Comparison of ENCODE assay signal across 15 mouse cellular contexts in the genomic region with DNA sequence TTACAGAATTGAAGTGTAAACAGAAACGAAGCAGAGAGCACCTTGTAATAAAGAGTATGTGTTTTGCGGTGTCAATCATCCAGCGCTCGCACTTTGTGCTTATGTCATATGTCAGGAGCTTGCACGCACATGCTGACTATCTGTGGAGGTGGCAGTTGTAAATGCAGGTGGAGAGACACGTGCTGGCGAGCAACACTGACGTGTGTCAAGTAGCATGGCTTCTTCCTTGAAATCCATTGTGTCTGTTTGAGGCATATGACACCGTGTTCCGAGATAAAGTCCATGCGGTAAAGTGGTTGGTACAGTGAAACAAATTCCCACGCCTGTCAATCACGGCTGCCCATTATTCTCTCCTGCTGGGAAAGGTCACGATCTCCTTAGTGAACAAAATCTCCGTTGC. TPM values are rescaled to one million over a fixed set of nuclear protein-coding genes. Genes with fewer than 3 reads are reported as not detected.
"Had no signal": no experiment of that assay in that cellular context is flagged by ENCODE, and none has a peak within 500 bp of the region (broad histone marks: within the 10 kb centered on the region; RNA-seq: fewer than 3 reads in every experiment).

No protein-coding gene starts in this region.

- H3K9me3 ChIP-seq: limb, embryonic 13.5 days; midbrain, embryonic 12.5 days; neural tube, embryonic 13.5 days had no signal

- H3K4me2 ChIP-seq: limb, embryonic 13.5 days; midbrain, embryonic 12.5 days; neural tube, embryonic 13.5 days had no signal

- H3K4me3 ChIP-seq: limb, embryonic 13.5 days; midbrain, embryonic 12.5 days; neural tube, embryonic 13.5 days had no signal

- H3K9ac ChIP-seq: limb, embryonic 13.5 days; liver, embryonic 14.5 days; midbrain, embryonic 12.5 days; neural tube, embryonic 13.5 days had no signal

- DNase-seq: kidney, adult 11 months; kidney, adult 9 months; kidney, postnatal 36 days; layer of hippocampus, adult 9-11 months; left cerebral cortex, postnatal 4 days; lung, adult 18-20 months; right cerebral cortex, adult 18-20 months; right cerebral cortex, postnatal 25 days; thymus, postnatal 4 days had no signal

- H3K4me1 ChIP-seq: limb, embryonic 13.5 days; midbrain, embryonic 12.5 days; neural tube, embryonic 13.5 days had no signal

- H3K27me3 ChIP-seq: limb, embryonic 13.5 days; midbrain, embryonic 12.5 days; neural tube, embryonic 13.5 days had no signal

- H3K27ac ChIP-seq: kidney, postnatal 0 days; limb, embryonic 13.5 days; liver, embryonic 14.5 days; midbrain, embryonic 12.5 days; neural tube, embryonic 13.5 days had no signal

- H3K36me3 ChIP-seq: limb, embryonic 13.5 days; midbrain, embryonic 12.5 days; neural tube, embryonic 13.5 days had no signal

RNA-seq across cellular contexts. Expression of a gene that starts 15.2 kb away (rescaled TPM):
- total RNA-seq: liver, adult 2 months had no signal
- polyA plus RNA-seq: liver, adult 2 months had no signal
